Mouse (Mus musculus) T-cell, adult 2 months (primary cell): ENCODE results near the gene Pank2.
"Not testable (repeated sequence)": the region's sequence is repeated elsewhere in the genome, so short reads cannot be mapped to it uniquely, and the experiment has no call there.

ENCODE experiments used
- DNase-seq: peaks from one replicate; pipeline ENCODE4 v3.0.0; 2022; ENCODE audit warnings: low spot score

Gene Pank2

DNA sequence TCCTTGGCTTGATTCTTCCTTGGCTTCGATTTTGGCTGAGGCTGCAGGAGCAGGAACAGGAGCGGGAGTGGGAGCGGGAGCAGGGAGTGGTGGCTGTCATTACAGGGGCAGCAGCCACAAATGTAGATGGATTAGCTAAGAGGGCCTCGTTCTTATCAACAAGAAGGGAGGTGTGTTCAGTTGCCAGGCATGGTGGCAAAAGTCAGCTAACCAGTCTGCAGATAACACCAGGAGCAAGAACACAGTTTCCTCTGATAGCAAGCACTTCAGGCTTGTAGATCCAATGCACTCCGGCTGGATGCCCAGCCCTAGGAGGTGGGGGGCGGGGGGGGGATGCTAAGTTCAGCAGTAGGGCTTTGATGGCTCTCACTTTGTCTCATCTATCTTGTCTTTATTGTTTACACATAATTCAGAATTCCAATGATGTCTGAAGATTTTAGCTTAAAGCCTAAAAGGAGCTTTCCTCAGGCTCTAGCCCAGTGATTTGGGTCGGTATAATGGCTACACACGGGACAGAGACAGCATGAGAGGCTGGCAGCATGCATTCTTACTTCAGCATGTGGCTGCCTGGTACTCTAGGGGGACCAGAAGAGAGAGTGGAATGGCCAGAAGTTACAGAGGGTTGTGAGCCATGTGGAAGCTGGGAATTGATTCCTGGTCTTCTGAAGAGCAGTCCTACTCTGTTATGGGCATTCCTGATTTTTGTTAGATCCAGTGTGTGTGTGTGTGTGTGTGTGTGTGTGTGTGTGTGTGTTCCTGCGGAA, 1.6 kb upstream of the Pank2 start:
- no peak for DNase-seq

DNA sequence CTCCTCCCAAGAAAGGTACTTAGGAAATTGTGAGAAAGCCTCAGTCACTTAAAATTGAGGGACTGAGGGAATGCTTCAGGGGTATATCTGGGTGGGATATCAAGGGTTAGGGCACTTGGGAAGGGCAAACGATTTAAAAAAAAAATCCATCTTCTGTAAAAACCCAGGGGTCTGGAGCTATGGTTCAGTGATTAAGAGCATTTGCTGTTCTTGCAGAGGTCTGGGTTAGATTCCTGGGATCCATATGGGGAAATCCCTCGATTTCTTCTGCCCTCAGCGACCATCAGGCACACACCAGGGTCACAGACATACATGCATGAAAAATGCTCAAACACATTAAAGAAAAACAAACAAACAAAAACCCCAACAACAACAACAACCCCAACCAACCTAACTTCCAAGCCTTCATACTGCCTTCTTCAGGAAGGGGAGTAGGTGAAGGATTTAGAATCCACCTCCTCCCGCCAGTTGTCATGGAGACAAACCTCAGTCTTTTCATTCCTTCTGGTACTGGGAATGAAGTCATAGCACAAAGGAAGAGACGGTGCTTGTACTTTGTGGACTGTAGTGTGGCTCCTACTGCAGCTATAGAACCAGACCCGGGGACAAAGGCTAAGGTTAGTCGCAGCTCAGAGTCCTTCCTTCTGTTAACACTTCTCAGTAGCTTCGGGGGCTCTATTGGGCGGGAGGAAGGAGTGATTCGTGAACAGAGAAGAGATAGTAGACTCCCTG, 648 bp upstream of the Pank2 start:
- DNase-seq = no peak

DNA sequence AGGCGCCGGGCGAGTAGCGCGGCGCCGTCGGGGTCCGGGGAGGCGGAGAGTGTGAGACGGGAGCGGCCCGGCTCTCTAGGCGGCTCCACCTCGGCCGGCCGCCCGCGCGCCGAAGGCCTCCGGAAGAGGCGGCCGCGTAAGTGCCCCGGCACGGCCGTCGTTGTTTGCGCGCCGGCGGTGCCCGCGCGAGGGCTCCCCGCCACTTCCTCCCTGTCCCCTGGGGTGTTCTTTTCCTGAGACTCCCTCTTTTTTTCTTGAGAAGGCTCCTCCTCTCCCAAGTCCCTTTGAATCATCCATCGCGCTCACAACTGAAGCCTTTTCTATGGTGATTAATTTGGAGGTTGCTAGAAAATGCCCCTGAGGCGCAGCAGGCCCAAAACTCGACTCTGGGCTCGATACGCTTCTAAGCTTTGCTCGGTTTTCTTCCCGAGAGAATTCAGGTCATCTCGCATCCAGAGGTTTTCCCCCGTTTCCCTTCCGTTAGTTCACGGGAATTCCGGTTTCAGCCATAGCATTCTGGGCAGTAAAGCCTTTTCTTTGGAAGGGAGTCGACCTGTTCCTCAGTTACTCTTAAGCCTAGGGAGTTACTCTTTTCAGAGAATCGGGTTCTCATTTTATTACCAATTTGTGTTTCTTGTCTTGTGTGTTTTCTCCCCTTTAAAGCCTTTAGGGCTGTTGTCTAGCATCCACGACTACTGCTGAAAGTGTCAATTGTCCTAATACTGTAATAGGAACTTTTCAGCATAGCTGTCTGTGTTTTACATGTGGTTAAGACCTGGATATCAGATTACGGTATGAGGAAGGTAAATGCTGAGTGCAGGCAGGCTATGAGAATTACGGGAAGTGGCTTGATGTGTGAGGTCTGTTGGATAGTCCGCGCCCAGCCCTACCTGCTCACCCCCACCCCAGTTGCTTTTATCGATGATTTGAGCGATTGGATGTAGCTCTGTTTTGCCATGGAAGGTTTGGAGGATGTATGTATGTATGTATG, 680 bp downstream of the Pank2 start:
- peak; percentile 14 for DNase-seq

DNA sequence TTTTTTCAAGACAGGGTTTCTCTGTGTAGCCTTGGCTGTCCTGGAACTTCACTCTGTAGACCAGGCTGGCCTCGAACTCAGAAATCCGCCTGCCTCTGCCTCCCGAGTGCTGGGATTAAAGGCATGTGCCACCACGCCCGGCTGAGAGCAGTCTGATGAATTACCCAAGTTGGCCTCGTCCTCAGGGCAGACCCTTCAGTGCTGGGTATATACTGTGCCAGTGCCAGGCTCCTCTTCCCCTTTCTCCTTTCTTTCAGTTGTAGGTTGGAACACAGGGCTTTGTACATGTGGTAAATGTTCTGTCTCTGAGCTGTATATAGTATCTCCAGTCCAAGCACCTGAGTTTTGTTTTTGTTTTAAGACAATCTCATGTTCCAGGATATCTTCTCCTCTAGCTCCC, 1.7 kb downstream of the Pank2 start:
- DNase-seq = no peak

DNA sequence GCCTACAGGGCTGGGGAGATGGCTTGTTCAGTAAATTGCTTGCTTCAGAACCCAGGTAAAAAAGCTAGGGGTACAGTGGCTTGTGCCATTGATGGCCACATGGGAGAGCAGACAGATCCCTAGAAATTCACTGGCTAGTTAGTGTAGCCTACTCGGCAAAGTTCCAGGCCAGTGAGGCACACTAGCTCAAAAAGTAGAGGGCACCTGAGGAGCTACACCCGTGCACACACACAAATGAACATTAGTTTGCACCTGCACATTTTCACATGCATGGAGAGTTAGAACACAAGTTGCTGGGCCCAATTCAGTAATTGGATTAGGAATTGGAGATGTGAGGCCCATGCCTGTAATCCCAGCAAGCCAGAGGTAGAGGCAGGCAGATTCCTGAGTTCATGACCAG, 2.8 kb downstream of the Pank2 start:
- no peak for DNase-seq

DNA sequence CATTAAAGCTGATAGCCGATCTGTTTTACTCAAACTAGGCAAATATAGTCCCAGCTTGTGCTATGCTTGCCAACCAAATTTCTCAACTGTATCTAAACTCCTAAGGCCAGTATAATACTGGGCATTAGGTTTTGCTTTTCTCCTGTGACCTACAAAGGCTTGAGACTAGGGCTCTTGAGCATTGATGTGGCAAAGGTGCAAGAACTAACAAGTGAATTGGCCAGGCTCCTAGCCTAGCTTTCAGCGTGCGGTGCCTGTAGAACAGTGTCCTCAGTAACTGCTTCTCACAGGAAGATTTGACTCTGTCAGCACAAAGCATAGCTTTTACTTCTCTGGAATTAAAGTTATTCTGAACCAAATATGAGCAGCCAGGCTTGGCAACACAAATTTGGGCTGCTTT, 13.2 kb downstream of the Pank2 start:
- no peak for DNase-seq

DNA sequence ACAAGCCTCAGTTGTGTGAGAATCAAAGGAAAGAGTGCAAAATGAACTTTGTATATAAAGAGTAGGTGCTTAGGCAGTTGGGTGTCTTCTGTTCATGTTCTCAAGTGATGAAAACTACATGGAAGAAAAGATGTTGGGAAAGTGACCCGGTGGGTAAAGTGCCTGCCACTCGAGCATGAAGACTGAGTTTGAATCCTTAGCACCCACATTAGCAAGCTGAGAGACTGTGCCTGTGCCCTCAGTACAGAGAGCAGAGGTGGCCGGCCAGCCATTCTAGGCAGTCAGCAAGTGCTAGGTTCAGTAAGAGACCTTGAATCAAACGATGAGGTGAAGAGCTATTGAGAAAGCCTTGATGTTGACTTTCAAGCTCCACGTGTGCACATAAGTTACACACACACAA, 14.4 kb downstream of the Pank2 start:
- DNase-seq = no peak

DNA sequence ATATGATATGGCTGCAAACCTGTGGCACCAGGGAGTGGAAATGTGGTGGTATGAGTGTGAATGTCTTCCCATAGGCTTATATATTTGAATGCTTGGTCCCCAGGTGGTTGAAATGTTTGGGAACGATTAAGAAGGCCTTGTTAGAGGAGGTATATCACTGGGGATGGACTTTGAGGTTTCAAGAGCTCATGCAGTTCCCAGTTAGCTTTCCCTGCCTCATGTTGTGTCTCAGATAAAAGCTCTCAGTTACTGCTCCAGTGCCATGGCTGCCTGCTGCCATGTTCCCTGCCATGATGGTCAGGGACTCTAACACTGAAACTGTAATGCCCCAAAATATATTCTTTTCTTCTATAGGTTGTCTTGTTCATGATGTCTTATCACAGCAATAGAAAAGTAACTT, 19.3 kb downstream of the Pank2 start:
- DNase-seq = no peak

DNA sequence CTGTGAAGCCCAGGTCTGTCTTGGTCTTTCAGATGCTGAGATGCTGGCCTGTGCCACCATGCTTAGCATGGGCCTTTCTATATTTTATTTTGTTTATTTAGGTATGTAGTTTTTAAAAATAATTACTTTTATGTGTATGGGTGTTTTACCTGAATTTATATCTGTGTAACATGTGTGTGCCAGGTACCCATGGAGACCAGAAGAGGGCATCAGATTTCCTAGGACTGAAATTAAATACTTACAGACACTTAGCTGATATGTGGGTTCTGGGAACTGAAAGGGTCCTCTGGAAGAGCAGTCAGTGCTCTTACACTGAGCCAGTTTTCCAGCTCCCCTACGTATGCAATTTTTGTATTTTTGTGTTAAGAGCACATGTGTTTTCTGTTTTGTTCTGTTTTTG, 24.0 kb downstream of the Pank2 start:
- DNase-seq = no peak

DNA sequence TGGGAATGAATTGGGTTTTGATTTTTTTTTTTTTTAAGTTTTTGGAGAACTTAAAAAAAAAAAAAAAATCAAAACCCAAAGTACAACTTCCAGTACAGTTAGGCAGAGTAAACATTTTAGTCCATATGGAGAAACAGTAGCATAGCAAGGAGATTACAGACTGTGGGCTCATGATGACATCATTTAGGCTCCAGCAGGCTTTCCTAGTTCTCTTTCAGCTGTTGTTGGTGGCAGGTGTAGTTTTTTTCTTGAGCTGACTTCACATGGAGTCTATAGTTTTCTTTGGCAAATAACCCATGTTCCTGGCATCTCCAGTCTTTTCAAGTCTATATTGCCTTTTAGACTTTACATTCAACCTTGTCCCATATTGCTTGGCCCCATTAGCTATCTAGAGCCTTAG, 28.4 kb downstream of the Pank2 start:
- DNase-seq = no peak

DNA sequence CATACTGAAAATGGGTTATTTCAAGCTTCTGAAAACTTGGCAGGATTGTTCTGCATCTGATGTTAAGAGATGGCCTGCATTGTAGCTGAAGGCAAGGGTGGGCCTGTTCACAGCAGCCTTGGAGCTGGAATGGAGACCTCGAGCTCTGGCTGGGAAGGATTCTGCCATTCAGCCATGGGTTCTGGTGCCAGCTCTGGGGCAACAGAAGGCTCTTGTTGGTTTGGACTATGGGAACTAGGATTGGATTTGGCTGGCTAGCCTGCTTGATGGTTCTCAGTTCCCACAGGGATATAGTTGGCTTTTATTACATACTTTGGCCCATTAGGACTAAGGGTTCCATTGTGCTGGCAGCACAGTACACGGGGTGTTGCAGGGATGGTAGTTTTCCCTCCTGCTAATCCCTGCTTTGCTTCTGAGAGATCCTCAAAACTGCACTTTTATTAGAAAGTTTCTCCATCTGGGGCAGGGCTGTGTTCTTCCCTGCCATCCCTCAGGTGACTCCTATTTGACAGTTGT, 34.5 kb downstream of the Pank2 start:
- no peak for DNase-seq

DNA sequence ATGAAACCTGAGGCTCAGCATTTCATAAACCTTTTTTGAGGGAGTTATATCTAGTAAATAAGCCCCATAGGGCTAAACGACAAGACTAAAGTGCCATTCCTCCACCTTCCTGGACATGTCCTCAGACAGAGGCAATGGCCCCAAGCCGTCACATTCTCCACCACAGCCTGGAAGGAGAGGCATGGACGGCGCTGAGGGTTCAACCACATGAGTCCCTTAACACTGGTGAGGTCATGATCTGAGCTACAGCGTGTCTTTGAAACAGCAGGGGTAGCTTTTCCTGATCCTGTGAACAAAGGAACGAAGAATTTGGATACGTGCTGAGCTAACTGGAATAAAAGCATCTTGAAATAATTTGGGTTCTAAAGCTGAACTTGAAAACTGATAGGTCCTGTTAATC, 36.4 kb downstream of the Pank2 start:
- not testable (repeated sequence) for DNase-seq

DNA sequence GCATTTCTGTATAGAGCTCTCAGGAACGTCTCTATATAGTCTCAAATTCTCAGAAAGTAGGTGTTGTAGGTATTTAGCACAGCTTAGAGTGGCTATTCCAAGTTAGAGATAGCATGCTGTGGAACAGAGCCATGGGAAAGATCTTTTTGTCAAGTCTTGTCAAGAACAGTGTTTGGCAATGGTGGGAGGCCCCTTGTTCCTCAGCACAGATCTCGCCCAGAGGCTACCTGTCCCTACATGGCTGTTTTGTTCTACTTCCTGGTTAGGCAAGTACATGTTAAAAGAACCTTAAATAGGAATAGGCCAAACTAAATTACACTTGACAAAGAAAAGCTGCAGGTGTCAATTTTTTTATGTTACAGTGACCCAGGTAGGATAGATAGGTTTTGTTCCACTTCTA, 38.2 kb downstream of the Pank2 start:
- no peak for DNase-seq

DNA sequence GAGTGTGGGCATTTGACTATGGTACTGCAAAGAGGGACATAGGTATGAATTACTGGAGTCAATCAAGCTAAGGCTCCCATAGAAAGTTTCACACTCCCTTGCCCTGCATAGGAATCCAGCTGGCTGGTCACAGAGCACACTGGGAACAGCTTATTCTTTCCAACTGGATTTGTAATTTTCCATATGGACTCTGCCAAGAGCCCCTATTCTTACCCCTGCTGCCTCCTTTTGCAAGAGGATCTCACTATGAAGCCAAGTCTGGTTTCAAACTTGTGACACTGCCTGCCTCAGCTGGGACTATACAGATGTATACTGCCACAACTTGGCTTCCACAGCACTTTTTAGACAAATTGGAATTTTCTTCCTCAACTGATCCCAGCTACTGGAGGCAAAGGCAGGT, 39.3 kb downstream of the Pank2 start:
- DNase-seq = no peak

DNA sequence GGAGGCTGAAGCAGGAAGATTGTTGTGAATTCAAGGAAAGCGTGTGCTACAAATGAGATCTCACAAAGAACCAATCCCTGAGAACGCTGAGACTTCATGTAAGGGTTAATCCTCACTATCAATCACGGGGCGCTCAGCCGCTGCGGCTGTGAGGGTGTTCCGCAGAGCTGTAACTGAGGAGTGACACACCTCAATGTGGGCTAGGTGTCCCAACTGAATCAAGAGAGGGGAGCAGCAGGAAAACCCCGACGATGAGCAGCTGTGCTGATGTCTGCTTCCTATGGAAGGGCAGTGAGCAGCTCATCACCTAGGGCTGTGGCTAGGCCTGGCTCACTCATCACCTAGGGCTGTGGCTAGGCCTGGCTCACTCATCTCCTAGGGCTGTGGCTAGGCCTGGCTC, 42.2 kb downstream of the Pank2 start:
- no peak for DNase-seq

DNA sequence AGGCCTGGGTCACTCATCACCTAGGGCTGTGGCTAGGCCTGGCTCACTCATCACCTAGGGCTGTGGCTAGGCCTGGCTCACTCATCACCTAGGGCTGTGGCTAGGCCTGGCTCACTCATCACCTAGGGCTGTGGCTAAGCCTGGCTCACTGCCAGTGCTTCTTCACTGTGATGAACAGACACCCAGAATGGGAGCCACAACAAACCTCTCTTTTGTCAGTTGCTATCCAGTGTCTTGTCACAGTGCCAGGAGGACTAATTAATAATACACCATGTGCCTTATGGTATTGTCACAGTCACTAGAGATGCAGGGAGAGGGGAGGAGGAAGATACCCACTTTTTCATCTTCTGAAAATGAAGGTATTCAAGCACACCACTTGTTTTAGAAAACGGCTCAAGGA, 42.9 kb downstream of the Pank2 start:
- not testable (repeated sequence) for DNase-seq

DNA sequence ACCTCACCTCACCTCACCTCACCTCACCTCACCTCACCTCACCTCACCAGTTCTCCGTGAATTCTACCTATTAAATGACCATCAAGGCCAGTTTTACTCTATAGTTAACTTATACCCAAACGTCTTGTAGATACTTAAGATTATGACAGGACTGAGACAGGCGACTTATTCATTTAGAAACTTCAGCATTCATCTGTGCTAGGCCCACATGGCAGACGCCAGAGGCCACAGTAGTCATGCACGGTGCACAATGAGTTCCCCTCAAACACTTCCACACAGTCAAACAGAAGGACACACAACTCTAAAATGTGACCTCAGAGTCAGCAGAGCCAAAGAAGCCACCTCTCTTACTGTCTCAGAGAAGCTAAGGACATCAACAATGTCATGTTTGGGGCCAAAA, 45.1 kb downstream of the Pank2 start:
- no peak for DNase-seq

DNA sequence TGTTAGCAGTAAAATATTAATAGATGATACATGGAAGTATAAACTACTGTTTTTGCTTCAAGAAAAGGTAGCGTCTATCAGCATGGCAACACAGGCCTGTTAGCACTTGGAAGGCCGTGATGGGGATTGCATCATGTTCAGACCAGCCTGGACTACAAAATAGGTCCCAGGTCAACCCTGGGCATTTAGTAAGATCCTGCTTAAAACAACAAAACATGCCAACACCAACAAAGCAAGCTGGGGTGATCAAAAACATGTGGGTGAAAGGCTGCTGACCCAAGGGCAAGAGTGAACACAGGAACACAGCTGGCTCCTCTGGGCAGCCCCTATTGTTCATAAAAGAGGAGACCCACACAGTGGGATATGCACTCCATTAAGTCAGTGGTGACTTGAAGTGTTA, 45.5 kb downstream of the Pank2 start:
- no peak for DNase-seq

DNA sequence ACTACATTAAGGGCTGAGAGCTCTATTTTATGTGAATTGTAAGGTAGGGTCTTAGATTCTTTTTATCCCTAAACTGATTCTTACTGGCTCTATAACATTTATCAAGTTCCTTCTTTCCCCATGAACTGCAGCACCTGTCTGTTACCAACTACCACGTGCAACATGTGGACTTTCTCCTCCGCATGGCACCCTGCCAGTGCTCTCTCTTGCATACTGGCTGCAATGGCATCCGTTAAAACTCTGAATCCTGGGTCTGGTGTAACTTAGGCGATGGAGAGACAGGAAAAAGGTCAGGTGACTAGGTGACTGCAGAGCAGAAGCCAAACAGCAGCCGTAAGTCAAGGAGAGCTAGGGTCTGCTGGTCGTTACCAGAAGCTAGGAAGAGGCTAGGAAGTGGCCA, 47.0 kb downstream of the Pank2 start:
- no peak for DNase-seq

DNA sequence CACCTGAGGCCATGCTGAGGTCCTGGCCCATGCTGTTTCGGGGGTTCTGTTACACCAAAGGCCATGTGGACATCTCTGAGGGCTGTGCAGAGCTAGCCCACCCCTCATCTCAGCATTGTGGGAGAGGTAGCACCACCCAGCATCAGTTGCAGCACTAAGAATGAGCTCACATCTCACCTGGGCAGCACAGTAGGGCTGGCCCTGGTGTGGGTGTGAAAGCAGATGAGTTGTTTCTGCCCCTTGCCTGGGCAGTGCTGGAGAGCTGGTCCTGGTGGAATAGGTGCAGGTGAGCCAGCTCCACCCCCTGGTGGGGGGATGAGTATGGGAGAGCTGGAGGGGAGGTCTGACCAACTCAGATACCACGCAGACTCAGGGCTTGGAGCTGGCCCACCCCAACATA, 53.9 kb downstream of the Pank2 start:
- no peak for DNase-seq

DNA sequence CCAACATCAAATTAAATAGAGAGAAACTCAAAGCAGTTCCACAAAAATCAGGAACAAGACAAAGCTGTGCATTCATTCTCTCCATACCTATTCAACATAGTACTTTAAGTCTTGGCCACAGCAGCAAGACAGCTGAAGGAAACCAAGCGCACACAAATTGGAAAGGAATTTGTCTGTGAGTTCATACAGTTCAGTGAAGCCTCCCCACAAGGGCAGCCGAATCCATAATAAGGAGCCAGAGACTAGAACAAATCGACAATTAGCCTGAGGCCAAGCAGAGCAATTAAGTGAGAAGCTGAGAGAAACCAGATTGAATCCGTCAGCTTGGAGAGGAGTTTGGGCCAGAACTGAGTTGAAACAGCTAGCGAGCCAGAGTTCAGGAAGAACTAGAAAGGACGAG, 57.1 kb downstream of the Pank2 start:
- no peak for DNase-seq

DNA sequence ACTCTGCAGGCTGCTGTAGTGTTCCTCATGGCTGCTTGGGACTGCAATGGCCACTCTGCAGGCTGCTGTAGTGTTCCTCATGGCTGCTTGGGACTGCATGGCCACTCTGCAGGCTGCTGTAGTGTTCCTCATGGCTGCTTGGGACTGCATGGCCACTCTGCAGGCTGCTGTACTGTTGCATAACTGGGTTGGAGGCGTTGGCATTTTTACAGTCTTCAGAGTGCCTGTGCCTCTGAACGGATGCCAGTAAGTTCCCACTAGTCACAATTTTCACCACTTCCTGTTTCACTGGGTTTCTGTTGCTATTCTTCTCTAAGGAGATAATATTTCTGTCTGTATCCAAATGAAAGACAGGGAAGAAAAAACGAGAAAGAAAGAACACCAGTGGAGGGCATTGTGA, 58.9 kb downstream of the Pank2 start:
- peak; percentile 41 for DNase-seq
